Mouse (Mus musculus) thymus, postnatal 36 days (tissue): ENCODE data around the gene Colgalt2.
"Not testable (repeated sequence)": the region's sequence is repeated elsewhere in the genome, so short reads cannot be mapped to it uniquely, and the experiment has no call there.

Experiments used
- DNase-seq, 2 experiments: peaks; one replicate each; pipeline ENCODE4 v3.0.0; 2022; ENCODE audit warnings: mixed read lengths in 2 of 2

Gene Colgalt2

GRCm38 (mm10) chr1:152422295-152422694 is 22.7 kb downstream of the Colgalt2 start:
- DNase-seq, result no peak

DNA sequence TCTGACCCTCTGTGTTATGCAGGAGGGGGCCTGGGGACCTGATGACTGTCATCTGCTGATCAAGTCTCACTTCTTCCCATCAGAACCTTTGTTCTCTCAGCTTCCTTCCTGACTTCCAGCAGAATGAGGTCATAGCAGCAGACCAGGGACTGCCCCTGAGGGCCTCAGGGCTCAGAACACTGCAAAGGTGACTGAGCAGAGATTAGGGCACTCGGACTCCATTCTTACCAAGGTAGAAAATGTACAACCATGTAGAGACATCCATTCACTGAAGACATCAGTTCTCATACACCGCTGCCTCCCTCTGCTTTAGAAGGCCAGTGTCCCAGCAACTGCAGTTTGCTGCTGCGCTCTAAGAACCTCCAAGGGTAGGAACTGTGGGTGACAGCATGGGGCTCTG is 23.4 kb downstream of the Colgalt2 start:
- DNase-seq, result no peak

DNA sequence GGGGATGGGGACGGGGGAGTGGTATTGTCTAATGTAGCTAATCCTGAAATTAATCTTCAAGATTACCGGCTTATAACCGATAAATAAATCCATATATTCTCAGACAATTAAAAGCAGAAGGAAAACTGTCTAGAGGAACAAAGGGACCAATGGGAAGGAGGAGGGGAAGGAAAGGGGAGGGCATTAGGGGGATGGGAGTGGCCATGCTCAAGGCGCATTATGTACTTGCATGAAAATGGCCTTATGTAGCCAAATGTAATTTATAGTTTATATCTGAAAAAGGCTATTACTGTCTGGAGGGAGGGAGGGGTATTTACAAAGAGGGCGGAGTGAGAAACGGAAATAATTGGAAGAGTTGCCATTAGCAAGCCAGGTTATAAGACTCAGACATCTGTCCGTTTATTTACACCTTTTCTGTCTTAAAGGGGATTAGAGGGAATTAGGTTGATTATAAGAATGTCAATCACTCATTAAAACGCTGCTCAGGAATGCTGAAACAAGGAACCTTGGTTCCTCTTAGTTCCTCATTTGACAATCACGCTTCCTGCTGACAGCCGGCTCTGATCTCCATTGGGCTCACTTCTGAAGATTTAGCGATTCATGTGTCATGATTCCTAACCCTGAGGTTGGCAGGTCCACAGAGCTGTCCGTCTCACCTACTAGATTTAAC is 28.4 kb downstream of the Colgalt2 start:
- DNase-seq, result no peak

DNA sequence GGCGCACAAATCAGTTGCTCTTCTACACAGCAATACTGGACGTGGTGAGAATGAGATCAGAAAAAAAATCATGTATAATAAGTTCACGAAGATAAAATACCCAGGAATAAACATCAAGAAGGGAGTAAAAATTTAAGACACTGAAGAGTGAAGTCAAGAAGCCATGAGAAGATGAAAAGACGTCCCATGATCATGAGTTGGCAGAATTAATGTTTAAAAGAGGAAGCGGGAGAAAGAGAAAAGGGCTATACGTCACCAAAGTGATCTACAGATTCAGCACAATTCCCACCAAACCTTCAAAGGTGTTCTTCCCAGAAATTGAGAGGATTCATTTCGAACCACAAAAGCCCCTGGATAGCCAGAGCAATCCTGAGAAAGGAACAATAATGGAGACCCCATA is 30.2 kb downstream of the Colgalt2 start:
- no peak for DNase-seq

GRCm38 (mm10) chr1:152434166-152434565 is 34.5 kb downstream of the Colgalt2 start:
- DNase-seq, result no peak

DNA sequence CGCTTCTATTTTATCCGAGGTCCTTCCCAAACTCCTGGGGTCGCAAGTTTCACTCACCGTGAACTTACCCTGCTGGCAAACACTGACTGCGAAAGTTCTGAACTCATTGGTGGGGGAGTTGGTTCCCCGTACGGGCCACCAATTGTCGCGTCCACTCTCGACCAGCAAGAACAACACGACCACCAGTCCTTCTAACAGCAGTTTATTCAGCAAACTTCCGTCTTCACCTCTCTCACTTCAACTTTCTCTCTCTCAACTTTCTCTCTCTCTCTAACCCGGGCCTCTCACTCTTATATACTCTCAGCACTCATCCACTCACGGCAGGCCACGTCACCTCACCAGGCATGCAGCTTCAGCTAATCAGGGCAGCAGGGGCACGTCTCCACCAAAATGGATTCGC is 37.9 kb downstream of the Colgalt2 start:
- DNase-seq, result not testable (repeated sequence)

- DNase-seq, result no peak
Observed at GRCm38 (mm10) chr1:152439408-152439807, 39.8 kb downstream of the Colgalt2 start.

DNA sequence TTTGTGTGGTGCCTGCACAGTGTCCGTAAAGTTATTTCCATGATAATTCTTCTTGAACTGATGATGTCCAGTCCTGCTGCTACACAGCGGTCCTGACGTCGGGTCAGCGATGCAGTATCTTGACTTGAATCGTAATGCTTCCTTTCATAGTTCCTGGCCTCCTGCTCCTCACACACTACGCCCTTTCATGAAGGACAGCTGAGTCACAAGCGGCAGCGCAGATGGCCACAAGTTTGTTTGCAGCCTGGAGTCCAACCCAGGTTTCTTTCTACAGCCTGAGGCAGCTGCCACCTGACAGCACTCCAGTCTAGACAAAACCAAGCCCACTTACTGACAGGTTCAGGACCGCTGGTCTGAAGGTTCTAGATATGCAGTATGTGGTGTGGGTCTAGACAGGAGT is 40.2 kb downstream of the Colgalt2 start:
- DNase-seq, result no peak

- no peak for DNase-seq
Observed at GRCm38 (mm10) chr1:152444630-152445029, 45.0 kb downstream of the Colgalt2 start.

DNA sequence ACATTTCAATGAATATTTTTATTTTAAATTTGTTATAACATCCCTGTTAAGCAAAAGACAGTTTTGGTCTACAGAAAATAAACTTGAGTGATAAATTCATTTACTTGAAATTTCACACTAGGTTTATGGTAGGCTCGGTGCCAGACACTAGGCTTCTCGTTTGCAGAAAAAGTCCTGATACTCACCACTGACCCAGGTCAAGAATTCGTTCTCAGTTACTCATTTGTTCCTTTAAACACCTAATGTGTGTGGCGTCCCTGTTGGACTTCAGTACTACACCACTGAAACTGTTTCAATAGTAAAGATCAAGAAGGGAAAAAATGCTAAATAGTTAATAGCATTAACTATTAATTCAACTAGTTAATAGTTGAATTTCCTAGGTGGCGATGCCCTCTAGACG is 46.3 kb downstream of the Colgalt2 start:
- no peak for DNase-seq

- DNase-seq, result no peak
Observed at GRCm38 (mm10) chr1:152454536-152454935, 54.9 kb downstream of the Colgalt2 start.

GRCm38 (mm10) chr1:152455275-152456243 is 55.9 kb downstream of the Colgalt2 start:
- no peak for DNase-seq

DNA sequence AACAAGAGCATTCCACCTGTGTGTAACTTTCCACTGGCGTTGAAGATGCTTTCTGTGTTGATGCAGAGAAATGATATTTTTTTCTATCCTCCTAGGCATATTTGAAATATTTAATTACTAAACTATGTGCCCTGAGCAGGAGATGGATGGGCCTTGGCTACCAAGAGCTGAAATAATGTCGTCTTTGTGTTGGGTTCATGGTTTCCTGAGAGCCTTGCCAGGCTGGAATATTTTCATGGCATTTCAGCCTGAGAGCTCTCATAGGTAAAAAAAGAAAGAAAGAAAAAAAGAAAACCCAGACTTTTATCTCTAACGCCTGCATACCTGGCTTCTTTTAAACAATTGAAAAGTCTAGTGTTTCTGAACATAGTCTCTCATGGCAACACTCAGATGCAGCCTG is 56.6 kb downstream of the Colgalt2 start:
- no peak for DNase-seq

DNA sequence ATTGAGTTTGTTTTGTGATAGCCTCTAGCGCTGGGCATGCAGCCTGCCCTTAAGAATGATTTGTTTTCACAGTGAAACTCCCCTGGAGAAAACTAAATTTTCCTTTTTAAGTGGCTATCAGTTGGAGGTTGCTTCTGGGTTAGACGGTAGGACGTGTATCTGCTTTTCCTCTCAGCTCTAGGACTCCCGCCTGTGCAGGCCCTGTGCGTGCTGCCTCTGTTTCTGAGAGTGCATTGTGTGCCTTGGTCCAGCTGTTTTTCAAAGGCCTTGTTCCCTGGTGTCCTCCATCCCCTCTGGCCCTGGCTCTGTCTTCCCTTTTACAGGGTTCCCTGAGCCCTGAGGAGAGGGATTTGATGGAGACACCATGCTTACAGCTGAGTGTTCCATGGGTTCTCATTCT is 58.0 kb downstream of the Colgalt2 start:
- DNase-seq, result no peak

DNA sequence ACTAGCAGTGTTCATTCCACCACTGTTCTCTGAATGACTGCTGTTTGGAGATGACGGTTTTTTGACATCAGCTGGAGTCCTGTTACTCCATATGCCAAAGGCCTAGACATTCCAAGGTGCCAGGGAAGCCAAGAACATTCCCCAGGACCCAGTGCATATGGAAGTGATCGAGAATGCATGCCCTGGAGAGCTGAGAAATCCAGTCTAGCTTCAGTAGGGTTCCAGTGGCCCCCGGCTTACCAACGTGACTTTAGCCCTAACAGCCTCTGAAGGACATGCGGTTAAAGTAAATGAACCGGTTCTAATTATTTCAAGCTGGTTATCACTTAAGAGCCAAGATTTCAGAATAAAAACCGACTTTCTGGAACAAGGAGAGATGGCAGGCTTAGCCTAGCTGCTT is 59.4 kb downstream of the Colgalt2 start:
- no peak for DNase-seq

- DNase-seq, result no peak
Observed at GRCm38 (mm10) chr1:152460931-152461330, 61.3 kb downstream of the Colgalt2 start.

- no peak for DNase-seq
Observed at GRCm38 (mm10) chr1:152461814-152462213, 62.2 kb downstream of the Colgalt2 start.

- DNase-seq, result no peak
Observed at GRCm38 (mm10) chr1:152462348-152462747, 62.7 kb downstream of the Colgalt2 start.

GRCm38 (mm10) chr1:152466280-152466679 is 66.7 kb downstream of the Colgalt2 start:
- DNase-seq, result no peak

DNA sequence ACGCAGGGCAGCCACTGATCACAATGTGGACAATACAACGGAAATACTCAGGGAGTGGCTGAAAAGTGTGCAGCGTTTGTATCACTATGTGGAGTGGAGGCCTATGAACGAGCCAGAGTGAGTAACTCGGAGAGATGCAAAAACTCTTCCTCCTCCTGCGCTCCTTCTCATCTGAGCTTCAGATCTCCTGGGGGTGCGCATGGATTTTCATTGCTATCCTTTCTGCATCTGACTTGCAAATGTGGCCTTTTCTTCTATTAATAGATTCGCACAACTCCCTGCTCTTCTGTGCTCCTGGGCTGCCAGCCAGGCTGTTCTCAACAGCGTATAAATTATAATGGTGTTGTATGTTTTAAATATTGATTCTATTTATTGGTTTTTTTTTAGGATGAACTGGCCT is 68.8 kb downstream of the Colgalt2 start:
- no peak for DNase-seq

GRCm38 (mm10) chr1:152476126-152476525 is 76.5 kb downstream of the Colgalt2 start:
- no peak for DNase-seq

GRCm38 (mm10) chr1:152490842-152491241 is 91.2 kb downstream of the Colgalt2 start:
- DNase-seq, result no peak

DNA sequence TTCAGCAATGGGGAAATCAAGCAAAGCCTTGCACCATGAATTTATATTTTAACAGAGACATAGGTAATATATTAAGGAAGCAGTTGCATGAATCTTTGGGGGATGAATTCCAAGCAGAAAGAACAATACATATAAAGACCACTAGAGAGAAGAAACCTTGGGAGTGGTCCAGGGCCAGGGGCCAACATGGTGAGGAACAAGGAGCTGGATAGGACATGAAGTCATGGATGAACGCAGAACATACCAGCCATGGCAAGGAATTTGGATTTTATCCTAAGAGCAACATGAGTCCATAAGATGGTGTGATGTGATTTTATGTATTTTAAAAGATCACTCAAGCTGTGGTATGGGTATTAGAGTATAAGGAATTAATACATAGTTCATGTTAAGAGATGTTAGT is 92.6 kb downstream of the Colgalt2 start:
- no peak for DNase-seq

- DNase-seq, result no peak
Observed at GRCm38 (mm10) chr1:152496831-152497230, 97.2 kb downstream of the Colgalt2 start.
